Mouse (Mus musculus) intestine, embryonic 15.5 days (tissue): ENCODE data around the gene Crygb. TPM values are rescaled to one million over a fixed set of nuclear protein-coding genes. Genes with fewer than 3 reads are reported as not detected.
A peak's percentile ranks its signal among the peaks of the same experiment; 100 is the strongest.

Source experiments
- ATAC-seq: fragments of 200-750 bp; cut with Nextera tagmentation; 2 replicates; pipeline ENCODE4 v1.8.0; 2017; ENCODE audit warnings: moderate TSS enrichment, moderate library complexity
- H3K27ac ChIP-seq: fragments of 300-500 bp; sonication (generic); 2 replicates; pipeline ENCODE4 v1.5.1; 2015; ENCODE audit warnings: mild to moderate bottlenecking, inconsistent platforms
- H3K27me3 ChIP-seq: fragments of 300-500 bp; sonication (generic); replicated peaks from 2 replicates; pipeline ENCODE4 v1.6.1; 2015; ENCODE audit warnings: inconsistent platforms
- H3K36me3 ChIP-seq: fragments of 300-500 bp; sonication (generic); 2 replicates; pipeline ENCODE4 v1.6.1; 2015; ENCODE audit warnings: inconsistent platforms
- H3K4me1 ChIP-seq: fragments of 300-500 bp; sonication (generic); replicated peaks from 2 replicates; pipeline ENCODE4 v1.6.1; 2015; ENCODE audit warnings: inconsistent platforms
- H3K4me2 ChIP-seq: fragments of 300-500 bp; sonication (generic); replicated peaks from 2 replicates; pipeline ENCODE4 v1.6.1; 2015; ENCODE audit warnings: mild to moderate bottlenecking, inconsistent platforms
- H3K4me3 ChIP-seq: fragments of 300-500 bp; sonication (generic); replicated peaks from 2 replicates; pipeline ENCODE4 v1.5.1; 2015; ENCODE audit warnings: inconsistent platforms
- H3K9ac ChIP-seq: fragments of 300-500 bp; sonication (generic); 2 replicates; pipeline ENCODE4 v1.6.1; 2015; ENCODE audit warnings: inconsistent platforms
- H3K9me3 ChIP-seq: fragments of 300-500 bp; sonication (generic); 2 replicates; pipeline ENCODE4 v1.6.1; 2016; ENCODE audit warnings: inconsistent platforms
- WGBS: fragments of 180-500 bp; shearing (Covaris S2); methylation state at CpG from one replicate; pipeline ENCODE4 v1.1.7; 2015; 5-methylcytosine and 5-hydroxymethylcytosine counted together
- polyA plus RNA-seq: library from polyadenylated mRNA; unstranded; fragments of >200 nt; fragmentation: Nextera tagmentation; extraction: Ambion mirVana; gene quantifications from 2 replicates; pipeline ENCODE4 v1.2.1, GENCODE M21; 2015

Crygb gene
- polyA plus RNA-seq, 1 experiment from 2014 or later: not detected

DNA sequence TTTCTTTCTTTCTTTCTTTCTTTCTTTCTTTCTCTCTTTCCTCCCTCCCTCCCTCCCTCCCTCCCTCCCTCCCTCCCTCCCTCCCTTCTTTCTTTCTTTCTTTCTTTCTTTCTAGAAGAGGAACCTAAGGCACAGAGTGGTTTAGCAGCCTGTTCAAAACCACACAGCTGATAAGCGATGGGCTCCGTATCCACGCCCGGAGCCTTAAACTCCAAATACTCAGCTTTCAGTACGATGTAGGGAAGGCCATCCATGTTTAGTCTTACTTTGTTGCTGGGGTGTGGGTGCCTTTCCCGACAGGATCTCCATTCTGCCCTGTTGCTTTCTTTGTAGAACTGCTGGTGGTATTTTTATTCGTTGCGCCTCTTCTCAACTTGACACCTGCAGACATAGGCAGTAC, 27.1 kb upstream of the Crygb start:
- H3K4me2 ChIP-seq: no peak overlapping the region
- H3K4me3 ChIP-seq: no peak overlapping the region
- no peak for ATAC-seq
- no peaks in the 10 kb centered on the region for H3K27me3 ChIP-seq
- WGBS: 87% methylated on average over 8 of the region's 8 CpGs
- no peaks in the 10 kb centered on the region for H3K36me3 ChIP-seq
- no peaks in the 10 kb centered on the region for H3K4me1 ChIP-seq
- H3K27ac ChIP-seq: no peak overlapping the region
- no peak overlapping the region for H3K9ac ChIP-seq
- H3K9me3 ChIP-seq: no peaks in the 10 kb centered on the region

DNA sequence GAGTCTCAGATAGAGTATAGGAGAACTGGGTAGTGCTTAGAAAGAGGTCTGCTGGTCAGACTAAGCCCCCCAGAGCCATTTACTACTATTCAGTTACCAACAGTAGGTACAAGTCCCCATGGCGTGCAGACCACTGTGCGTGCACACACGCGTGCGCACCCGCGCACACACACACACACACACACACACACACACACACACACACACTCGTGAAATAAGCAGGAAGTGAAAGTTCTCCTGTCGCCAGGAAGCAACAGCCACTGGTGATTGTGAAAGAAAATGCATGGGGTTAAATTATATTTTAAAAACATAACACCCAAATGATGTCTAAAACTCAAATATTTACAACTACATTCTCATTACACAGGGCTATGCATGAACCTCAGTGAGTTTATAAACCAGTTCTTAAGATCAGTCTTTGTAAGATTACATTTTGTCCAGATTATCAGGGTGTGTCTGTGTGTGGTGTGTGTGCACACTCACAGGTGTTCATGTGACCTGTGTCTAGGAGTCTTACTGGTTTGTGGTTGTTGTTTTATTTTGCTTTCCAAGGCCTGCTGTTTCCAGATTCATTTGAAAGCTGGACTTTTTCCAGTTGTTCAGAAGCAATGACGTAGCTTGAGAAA, 25.7 kb upstream of the Crygb start:
- Histone ChIP-seq H3K27ac (no peak overlapping the region), H3K9me3 (no peaks in the 10 kb centered on the region)

DNA sequence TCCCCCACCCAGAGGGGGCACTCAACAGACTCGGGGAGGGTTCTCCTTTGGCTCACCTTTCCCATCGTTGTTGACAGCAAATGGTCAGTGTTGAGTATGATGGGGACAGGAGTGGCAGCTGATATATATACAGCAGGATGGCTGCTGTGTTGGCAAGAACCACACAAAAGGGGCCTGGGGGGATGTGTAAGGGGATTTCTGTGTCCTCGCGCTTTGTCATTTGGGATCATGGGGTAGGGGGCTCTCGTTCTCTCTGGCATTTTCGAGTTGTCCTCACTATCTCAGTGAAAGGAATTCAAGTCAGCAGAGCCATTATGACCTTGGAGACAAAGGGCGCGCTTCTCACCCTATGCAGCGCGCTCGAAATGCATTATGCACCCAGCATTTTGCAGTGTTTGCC, 21.2 kb upstream of the Crygb start, which contains the start of gene Cryga:
Cryga (minus strand) TSS at position 101 of the 400 bp plus-strand sequence.
- H3K9ac ChIP-seq: no peak within 1 kb of the TSS
- no peak within 1 kb of the TSS for H3K4me2 ChIP-seq
- 91% methylated on average over 11 of the region's 11 CpGs for WGBS
- H3K4me1 ChIP-seq: no peaks in the 10 kb centered on the region
- H3K4me3 ChIP-seq: no peak within 1 kb of the TSS
- no peaks in the 10 kb centered on the region for H3K36me3 ChIP-seq
- ATAC-seq: no peak
- H3K27me3 ChIP-seq: no peaks in the 10 kb centered on the region
- H3K27ac ChIP-seq: no peak within 1 kb of the TSS
- no peaks in the 10 kb centered on the region for H3K9me3 ChIP-seq

More for the DNA sequence above, 25.7 kb upstream of the Crygb start:
- no peak overlapping the region for H3K9ac ChIP-seq
- no peaks in the 10 kb centered on the region for H3K36me3 ChIP-seq
- no peak for ATAC-seq
- 83% methylated on average over 10 of the region's 10 CpGs for WGBS
- H3K27me3 ChIP-seq: no peaks in the 10 kb centered on the region
- no peak overlapping the region for H3K4me3 ChIP-seq
- no peak overlapping the region for H3K4me2 ChIP-seq
- H3K4me1 ChIP-seq: no peaks in the 10 kb centered on the region

DNA sequence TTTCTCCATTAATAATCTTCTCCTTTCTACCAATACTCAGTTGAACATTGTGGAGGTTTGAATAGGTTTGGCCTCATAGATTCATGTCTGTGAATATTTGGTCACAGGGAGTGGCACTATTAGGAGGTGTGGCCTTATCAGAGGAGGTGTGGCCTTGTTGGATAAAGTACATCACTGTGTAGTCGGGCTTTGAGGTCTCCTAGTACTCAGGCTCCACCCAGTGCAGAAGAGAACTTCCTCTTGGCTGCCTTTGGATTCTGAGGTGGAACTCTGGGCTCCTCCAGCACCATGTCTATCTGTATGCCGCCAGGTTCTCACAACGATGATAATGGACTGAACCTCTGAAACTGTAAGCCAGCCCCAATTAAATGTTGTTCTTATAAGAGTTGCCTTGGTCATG, 14.9 kb upstream of the Crygb start:
- ATAC-seq: 0 out of 2 replicates have a peak, but pooled peaks have one; percentile 34
- no peak overlapping the region for H3K9ac ChIP-seq

DNA sequence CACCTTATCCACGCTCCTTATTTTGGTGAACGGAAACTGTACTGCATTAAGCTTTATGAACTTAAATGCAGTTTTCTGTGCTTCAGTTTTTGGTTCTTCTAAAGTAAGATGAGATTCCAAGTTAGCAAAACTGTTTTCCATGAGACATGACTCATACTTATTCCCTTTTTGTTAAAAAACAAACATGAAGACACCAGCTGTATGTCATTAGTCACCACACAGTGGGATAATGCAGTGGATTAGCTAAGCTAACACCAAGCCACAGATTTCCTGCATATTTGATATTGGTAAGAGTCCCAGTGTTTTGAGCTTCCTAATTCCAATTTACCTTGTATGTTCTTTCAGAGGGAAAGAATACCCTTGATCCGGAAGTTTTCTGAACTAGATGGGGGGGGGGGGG, 9.5 kb upstream of the Crygb start:
- Histone ChIP-seq H3K27ac (no peak overlapping the region), H3K4me3 (no peak overlapping the region), H3K4me2 (no peak overlapping the region), H3K9ac (no peak overlapping the region), H3K36me3 (no peaks in the 10 kb centered on the region), H3K4me1 (no peaks in the 10 kb centered on the region), H3K9me3 (no peaks in the 10 kb centered on the region), H3K27me3 (no peaks in the 10 kb centered on the region)
- 93% methylated on average over 3 of the region's 3 CpGs for WGBS
- no peak for ATAC-seq

More for the DNA sequence above, 14.9 kb upstream of the Crygb start:
- no peaks in the 10 kb centered on the region for H3K36me3 ChIP-seq
- no peak overlapping the region for H3K27ac ChIP-seq
- no peak overlapping the region for H3K4me3 ChIP-seq
- no peaks in the 10 kb centered on the region for H3K9me3 ChIP-seq
- H3K27me3 ChIP-seq: no peaks in the 10 kb centered on the region
- no peaks in the 10 kb centered on the region for H3K4me1 ChIP-seq
- H3K4me2 ChIP-seq: no peak overlapping the region
- 74% methylated on average over 3 of the region's 3 CpGs for WGBS

DNA sequence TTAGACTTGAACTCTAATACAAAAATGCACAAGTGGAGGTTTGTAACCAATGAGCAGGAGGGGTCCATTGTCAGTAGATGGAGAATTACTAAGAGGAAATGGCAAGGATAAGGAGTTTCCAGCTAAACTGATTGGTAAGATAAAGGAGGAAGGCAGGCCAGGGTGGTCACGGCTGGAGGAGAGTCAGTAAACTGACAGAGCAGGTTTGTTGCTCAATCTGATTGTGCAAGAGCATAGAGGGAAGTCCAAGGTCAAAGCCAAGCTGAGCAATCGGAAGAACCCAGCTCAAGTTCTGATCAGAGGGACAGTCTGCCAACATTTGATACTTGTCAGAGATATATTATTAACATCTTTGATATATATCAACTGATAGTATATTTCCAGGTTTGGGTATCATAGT, 8.3 kb upstream of the Crygb start:
- Histone ChIP-seq H3K9ac (no peak overlapping the region), H3K27ac (no peak overlapping the region), H3K36me3 (no peaks in the 10 kb centered on the region), H3K4me1 (no peaks in the 10 kb centered on the region), H3K4me2 (no peak overlapping the region), H3K9me3 (no peaks in the 10 kb centered on the region), H3K4me3 (no peak overlapping the region), H3K27me3 (no peaks in the 10 kb centered on the region)
- 39% methylated on average over 2 of the region's 2 CpGs for WGBS
- peak; percentile 92 for ATAC-seq

DNA sequence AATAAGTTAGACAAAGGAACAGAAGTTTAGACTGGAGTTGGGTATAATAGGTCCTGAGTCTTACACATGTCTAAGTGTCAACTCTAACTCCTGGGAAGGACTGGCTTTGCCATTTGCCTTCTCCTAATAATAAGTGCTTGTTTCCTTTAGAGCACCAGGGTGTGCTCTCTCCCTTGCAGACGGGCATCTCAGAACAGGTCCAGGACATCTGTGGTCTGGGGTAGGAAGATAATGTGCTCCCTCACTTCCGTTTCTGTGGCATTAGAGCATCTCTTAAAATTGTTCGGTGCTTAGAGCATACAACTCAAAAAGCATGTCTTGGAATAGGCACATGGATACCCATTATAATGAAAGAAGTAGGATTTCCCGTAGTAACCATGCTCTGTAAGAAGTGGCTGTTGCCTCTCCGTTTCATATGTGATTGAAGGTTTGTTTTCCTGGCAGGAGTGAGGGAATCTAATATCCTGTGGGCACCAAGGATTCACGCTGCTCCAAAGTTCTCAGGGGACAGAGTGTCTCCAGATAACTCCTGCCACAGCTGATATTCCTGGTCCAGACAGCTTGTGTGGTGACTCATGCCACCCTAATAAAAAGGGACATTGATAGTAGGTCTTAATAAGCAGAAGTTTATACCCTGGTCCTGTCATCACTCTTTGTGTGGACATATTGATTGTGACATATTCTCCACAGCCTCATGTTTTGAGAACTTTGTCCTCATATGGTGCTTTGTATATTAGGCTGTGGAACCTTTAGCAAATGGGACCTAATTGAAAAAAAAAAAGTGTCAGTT, 6.7 kb upstream of the Crygb start:
- H3K36me3 ChIP-seq: no peaks in the 10 kb centered on the region
- 78% methylated on average over 6 of the region's 6 CpGs for WGBS
- H3K4me1 ChIP-seq: no peaks in the 10 kb centered on the region
- ATAC-seq: no peak
- H3K27ac ChIP-seq: no peak overlapping the region
- no peaks in the 10 kb centered on the region for H3K9me3 ChIP-seq
- H3K4me2 ChIP-seq: no peak overlapping the region
- H3K4me3 ChIP-seq: no peak overlapping the region
- no peaks in the 10 kb centered on the region for H3K27me3 ChIP-seq
- H3K9ac ChIP-seq: no peak overlapping the region

DNA sequence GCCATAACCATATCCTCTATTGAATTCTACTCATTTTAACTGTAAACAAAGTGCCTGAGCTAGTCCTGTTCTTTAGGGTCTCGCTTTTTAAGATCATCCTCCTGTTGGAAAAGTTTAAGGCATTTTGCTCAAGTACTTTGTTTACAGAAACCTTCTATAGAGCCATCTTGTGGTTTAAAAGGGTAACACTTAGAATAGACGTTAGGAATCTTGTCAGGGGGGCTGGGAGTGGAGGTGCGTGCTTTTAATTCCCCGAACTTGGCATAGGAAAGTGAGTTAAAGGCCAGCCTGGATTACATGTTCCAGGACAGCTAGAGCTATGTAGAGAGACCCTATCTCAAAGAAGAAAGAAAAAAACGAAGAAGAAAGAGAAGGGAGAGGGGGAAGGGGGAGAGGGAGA, 6.5 kb downstream of the Crygb start:
- Histone ChIP-seq H3K4me1 (no peaks in the 10 kb centered on the region), H3K4me2 (no peak overlapping the region), H3K9ac (no peak overlapping the region), H3K27me3 (no peaks in the 10 kb centered on the region), H3K9me3 (no peaks in the 10 kb centered on the region), H3K36me3 (no peaks in the 10 kb centered on the region), H3K27ac (no peak overlapping the region), H3K4me3 (no peak overlapping the region)
- ATAC-seq: no peak
- WGBS: 11% methylated on average over 5 of the region's 5 CpGs

DNA sequence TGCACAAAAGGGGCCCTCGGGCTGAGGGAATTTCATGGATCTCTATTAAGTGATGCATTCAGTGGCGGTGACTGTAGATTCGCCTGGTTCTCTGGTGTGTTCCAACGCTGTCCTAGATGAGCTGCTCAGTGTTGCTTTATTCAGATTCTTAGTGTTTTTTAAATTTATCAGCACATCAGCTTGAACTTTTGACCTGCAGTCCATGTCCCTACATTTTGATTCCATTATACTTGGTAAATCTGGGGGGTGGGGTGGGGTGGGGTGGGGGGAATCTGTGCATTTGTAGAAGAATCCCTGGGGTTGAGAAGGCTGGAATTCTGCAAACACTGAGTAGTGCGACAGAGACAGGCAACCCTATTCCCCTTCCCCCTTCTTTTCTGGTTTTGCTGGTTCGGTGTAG, 8.5 kb downstream of the Crygb start, which contains the start of gene Crygc:
Crygc (minus strand) TSS at position 101 of the 400 bp plus-strand sequence.
- no peak within 1 kb of the TSS for H3K27ac ChIP-seq
- no peak within 1 kb of the TSS for H3K9ac ChIP-seq
- H3K4me3 ChIP-seq: no peak within 1 kb of the TSS
- no peaks in the 10 kb centered on the region for H3K4me1 ChIP-seq
- no peaks in the 10 kb centered on the region for H3K27me3 ChIP-seq
- no peak for ATAC-seq
- 72% methylated on average over 6 of the region's 6 CpGs for WGBS
- no peaks in the 10 kb centered on the region for H3K9me3 ChIP-seq
- no peak within 1 kb of the TSS for H3K4me2 ChIP-seq
- no peaks in the 10 kb centered on the region for H3K36me3 ChIP-seq

DNA sequence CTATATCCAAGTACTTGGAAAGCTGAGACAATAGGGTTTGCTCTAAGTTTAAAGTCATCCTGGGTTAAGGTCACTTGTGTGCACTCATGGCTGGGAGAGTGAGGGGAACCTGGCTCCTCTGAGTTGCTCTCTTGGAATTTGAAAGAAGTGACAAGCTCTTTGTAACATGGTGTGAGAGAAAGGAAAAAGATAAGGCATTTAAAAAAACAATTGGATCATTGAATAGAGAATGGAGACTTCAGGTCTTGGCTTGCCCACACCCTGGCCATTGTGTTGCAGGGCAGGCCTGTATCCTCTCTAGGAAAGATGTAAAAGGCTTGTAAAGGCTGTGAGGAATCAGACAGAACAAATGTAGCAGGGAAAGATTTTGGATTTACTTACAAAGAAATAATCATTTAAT, 14.2 kb downstream of the Crygb start:
- H3K4me2 ChIP-seq: no peak overlapping the region
- H3K9me3 ChIP-seq: no peaks in the 10 kb centered on the region
- H3K4me1 ChIP-seq: no peaks in the 10 kb centered on the region
- no peaks in the 10 kb centered on the region for H3K27me3 ChIP-seq
- H3K36me3 ChIP-seq: no peaks in the 10 kb centered on the region
- H3K9ac ChIP-seq: no peak overlapping the region
- H3K4me3 ChIP-seq: no peak overlapping the region
- ATAC-seq: no peak
- H3K27ac ChIP-seq: no peak overlapping the region

DNA sequence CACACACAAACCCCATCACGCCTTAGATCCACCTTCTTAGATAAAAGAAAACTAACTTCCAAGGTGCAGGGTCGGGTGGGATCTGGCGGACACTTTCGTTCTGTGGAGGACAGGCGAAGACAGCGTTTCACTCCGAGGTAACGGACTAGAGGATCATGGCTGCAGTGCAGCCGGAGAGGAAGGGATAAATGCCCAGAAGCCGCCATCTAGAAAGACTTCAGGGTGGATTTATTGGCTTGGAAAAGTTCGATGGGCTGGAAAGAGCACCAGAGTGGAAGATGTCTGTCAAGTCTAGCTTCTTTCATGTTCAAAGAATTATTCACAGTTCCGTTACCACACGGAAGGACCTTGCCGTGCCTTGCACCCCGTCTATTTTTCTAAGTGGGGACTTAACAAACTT, 17.9 kb downstream of the Crygb start:
- H3K36me3 ChIP-seq: no peaks in the 10 kb centered on the region
- no peak for ATAC-seq
- WGBS: 82% methylated on average over 15 of the region's 15 CpGs
- H3K4me2 ChIP-seq: no peak overlapping the region
- no peak overlapping the region for H3K4me3 ChIP-seq
- no peaks in the 10 kb centered on the region for H3K9me3 ChIP-seq
- H3K9ac ChIP-seq: no peak overlapping the region
- H3K27me3 ChIP-seq: no peaks in the 10 kb centered on the region
- H3K27ac ChIP-seq: no peak overlapping the region
- H3K4me1 ChIP-seq: no peaks in the 10 kb centered on the region

DNA sequence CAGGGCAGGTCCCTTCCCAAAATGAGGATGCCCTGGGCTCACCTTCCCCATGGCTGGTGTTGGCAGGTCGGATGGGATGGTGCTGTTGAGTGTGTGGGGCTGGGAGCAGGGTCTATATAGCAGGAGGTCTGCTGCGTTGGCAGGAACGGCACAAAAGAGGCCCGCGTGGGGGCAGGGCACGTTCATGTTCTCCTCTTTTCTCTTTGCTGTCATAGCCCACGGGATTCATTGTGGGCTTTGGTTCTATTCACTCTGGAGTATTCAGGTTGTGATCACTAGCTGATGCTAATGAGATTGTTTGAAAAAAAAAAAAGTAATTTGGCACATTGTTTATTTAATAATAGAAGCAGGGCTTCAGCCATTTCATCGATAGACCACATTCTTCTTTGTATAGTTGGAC, 18.7 kb downstream of the Crygb start, which contains the start of gene Crygd:
Crygd (minus strand) TSS at position 101 of the 400 bp plus-strand sequence.
- no peaks in the 10 kb centered on the region for H3K9me3 ChIP-seq
- H3K4me1 ChIP-seq: no peaks in the 10 kb centered on the region
- H3K4me3 ChIP-seq: no peak within 1 kb of the TSS
- no peak within 1 kb of the TSS for H3K9ac ChIP-seq
- no peak within 1 kb of the TSS for H3K27ac ChIP-seq
- ATAC-seq: no peak
- no peaks in the 10 kb centered on the region for H3K27me3 ChIP-seq
- no peaks in the 10 kb centered on the region for H3K36me3 ChIP-seq
- WGBS: 87% methylated on average over 8 of the region's 8 CpGs
- no peak within 1 kb of the TSS for H3K4me2 ChIP-seq

DNA sequence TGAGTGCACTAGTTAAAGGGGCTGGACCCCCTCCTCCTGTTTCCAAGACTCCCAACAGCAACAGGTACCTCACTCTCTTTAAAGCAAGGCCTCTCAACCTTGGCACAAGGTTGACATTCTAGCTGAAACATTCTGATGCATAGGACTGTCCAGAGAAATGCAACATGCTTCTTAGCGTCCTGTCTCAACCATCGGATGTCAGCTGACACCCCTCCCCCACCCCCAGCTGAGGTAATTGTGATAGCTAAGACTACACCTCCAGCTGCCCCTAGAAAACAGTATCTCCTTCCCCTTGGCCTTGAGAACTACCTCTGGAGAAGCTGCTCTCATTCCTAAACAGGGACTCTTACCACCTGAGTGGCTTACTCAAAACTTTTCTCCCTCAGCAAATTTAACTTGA, 29.9 kb downstream of the Crygb start:
- Histone ChIP-seq H3K4me2 (no peak overlapping the region), H3K4me3 (no peak overlapping the region), H3K9ac (no peak overlapping the region), H3K36me3 (no peaks in the 10 kb centered on the region), H3K27ac (no peak overlapping the region), H3K27me3 (no peaks in the 10 kb centered on the region), H3K9me3 (no peaks in the 10 kb centered on the region), H3K4me1 (no peaks in the 10 kb centered on the region)
- ATAC-seq: no peak
- WGBS: 35% methylated on average over 2 of the region's 2 CpGs
